Mouse (Mus musculus): ENCODE results near the gene Ubqln3.

Gene Ubqln3

DNA sequence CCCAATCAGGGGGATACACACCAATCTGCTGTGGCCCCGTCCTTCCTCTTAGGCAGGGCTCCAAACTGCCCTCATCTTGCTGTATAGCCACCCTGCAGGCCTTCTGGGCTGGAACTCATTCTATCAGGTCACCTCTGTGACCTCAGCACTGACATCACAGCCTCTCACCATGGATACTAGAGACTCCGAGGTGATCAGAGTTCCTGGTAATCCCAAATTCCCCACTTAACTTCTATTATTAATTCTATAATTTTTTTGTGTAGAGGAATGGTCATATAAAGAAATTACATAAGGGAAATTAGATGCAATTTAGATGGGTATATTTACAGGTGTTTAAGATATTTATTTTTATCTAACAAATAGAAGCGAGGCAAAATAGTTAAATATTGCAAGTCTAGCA is at the start of gene Ubqln3:
Gene Ubqln3, minus strand, starts transcription at position 101 of the 400 bp plus-strand sequence.
- no peak for DNase-seq (ENCODE audit: low read depth, low spot score)

DNA sequence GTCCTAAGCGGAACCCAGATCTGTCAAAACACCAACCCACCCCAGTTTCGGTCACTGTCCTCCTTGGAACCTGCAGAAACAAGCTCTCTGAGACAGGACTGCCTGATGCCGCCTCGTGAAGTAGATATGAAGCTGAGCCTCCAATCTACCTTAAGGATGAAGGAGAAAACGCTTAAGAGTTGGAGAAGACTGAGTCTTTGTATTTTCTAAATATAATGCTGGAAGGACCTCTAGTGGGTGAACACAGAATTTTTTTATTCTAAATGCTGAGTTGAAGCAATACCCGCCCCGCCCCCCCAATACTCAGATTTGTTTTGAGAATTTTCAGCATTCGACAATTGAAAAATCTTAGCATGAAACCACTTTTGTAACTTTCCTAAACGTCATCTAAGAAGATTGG is 48.2 kb upstream of the Ubqln3 start:
- peak; percentile 7 for DNase-seq (ENCODE audit: low read depth, low spot score)

DNA sequence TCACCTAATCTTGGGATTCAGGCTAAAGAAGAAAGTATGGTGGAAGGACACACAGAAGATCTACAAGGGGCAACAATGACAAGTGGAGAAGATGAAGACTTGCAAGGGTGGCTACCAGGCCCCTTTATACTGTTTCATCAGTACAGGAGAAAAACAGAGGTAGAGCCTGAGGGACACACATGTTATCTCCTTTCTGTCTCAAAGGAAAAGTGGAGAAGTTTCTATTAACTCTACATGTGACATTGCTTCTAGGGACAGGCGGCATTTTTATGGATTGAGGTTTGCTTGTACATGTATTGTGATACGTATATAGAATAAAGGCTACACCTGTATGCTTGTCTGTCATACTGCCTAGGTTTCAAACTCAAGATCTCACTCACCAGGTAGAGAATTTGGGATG is 40.2 kb upstream of the Ubqln3 start, which contains the start of gene Olfr648:
Gene Olfr648, minus strand, starts transcription at position 101 of the 400 bp plus-strand sequence.
- no peak for DNase-seq (ENCODE audit: low read depth, low spot score)

DNA sequence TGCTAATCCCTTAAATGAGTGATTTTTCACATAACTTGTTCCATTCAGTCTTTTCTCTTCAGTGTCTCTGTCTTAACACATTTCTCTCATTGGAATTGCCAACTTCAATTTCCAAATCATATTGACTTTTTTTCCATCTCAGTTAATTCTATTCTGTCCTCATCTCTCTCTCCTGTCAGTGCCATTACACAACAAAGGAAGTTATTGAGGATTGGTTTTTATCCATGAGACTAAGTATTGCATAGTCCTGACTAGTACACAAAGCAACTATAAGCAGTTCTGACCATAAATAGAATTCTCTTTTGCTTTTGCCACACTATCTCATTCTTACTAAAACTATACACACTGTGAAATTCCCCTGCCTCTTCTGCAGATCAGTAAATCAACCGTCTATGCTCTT is 36.0 kb upstream of the Ubqln3 start:
- DNase-seq (ENCODE audit: low read depth, low spot score), result no peak

DNA sequence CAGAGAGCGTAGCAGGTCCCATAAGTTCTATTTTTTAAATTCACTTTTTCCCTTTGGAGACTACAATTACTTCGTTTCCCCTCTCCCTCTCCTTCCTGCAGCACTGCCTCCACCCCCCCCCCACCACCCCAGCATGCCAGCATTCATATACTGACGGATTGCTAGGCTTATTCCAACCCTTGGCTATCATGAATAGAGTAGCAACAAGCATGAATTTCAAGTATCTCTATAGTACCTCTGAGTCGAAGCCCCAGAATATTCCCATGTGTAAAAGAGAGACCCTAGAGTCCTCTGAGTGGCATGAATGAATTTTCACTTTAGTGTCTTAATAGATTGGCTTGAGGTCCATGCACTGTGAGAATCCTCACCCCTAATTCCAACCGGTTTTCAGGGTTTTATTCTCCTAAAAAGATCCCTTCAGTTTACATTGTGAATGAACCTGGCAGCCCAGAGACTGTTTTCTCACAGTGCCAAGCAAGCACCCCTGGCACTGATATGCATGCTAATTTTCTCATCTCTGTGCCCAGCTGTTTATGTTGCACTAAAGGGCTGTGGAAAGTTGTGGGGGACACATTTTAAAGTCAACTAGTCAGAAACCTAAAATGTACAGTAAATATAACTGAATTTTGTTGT is 35.5 kb upstream of the Ubqln3 start:
- DNase-seq (ENCODE audit: low read depth, low spot score), result no peak

DNA sequence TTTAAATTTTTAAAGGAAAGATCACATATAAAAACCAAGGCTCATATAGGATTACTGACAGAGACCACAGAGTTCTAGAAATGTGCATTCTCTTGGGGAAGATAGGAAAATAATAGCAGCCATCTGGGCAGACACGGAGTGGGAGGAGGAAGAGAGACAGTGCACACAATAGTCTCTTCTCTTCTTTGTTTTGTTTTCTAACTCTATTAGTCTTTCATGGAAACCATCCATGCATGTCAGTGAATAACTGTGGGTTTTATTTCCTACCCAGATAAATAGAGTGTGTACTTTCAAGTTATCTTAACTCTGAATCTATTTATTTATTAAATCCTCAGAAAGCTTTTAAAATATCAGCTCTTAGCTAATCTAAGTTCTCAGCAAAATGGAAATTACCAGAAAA is 32.0 kb upstream of the Ubqln3 start:
- DNase-seq (ENCODE audit: low read depth, low spot score), result no peak

DNA sequence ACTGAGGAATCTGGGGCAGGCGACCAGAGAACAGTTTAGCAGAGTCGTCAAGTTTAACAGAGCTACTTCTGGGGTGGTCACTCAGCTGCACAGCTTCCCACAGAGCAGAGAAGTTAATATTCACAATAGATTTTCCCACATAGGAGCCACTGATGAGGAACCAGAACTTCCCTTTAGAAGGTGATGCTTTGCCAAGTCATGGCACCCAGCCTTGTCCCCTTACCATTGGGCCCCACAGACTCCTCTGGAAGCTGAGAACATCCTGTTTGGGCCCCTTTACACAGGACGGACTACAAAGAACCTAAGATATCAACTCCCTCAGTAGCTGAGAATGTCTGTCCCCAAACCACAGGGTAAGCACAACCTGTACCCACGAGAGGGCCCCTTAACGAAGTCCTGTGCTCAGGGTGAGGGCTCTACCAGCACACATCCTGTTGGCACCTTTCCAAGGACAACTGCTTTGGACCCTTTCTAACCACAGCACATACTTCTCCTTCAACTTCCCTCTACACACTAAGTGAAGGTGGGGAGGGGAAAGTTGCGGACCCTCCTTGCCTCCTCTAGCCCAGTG is 26.6 kb upstream of the Ubqln3 start:
- DNase-seq (ENCODE audit: low read depth, low spot score), result no peak

DNA sequence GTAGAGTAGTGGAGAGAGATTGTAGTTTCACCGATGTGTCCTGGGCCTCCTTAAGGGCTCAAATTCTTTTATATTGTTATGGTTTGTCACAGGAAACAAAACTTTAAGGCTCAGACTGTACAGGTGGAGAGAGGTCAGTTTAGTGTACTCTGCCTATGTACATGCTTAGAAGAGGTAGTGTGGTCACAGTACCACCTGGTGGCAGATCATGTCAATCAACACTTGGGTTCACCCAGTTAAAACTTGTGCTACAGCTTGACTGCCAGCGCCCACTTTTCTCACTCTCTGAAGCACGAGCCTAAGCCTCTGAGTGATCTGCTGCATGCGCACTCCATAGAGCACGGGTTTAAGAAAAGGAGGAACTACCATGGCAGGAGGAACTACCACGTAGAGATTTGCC is 24.0 kb upstream of the Ubqln3 start:
- peak; percentile 19 for DNase-seq (ENCODE audit: low read depth, low spot score)

DNA sequence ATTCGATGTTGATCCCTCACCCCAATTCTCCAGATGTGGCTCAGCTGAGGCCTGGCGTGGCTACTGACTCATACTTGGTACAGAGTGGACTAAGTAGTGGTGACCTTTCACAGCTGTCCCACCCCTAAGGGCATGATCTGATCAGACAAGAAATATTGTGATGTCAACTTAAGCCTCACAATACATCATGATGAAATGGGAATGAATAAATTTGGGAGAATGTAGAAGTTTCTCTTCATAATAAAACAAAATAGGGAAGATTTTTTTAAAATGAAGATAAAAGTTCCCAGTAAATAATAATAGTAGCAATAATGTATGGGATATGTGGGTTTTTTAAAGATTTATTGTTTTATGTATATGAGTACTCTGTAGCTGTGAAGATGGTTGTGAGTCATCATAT is 7.4 kb upstream of the Ubqln3 start, which contains the start of gene Ubqlnl:
Gene Ubqlnl, minus strand, starts transcription at position 101 of the 400 bp plus-strand sequence.
- DNase-seq (ENCODE audit: low read depth, low spot score), result no peak

DNA sequence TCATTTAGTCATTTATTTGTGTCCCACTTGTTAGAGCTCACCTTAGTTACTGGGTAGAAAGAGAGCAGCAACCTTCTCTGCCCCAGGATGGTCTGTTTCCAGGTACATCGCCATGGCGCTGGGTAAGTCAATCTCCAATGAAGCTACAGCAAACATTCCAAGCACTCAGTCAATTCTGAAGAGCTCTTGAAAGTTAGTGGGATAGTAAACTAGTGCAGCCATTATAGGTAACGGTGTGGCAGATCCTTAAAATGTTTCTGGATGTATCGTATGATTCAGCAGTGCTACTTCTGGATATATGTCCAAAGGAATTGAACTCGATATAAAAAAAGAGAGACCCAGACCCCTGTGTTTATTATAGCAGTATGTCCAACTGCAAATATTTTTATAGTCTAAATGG is 5.8 kb downstream of the Ubqln3 start, which contains the start of gene Olfr643:
Gene Olfr643, minus strand, starts transcription at position 101 of the 400 bp plus-strand sequence.
- no peak for DNase-seq (ENCODE audit: low read depth, low spot score)

DNA sequence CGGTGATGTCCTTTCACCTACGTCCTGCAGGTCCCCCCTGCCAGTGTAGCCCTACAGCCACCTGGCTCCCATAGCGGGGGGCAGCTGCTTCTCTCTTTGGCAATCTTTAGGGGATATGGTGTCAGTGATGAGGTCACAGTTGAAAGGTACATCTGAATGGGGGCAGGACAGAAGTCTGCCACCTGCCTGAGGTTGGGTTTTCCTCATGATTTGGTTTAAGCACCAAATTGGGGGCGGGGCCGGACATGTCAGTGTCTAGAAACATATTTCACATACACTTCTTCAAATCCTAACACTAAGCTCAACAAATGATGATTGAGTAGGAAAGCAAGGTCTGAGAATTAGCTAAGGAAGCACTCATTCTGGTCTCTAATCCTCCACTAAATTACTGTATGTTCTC is 13.4 kb downstream of the Ubqln3 start, which contains the start of gene Ubqln5:
Gene Ubqln5, minus strand, starts transcription at position 101 of the 400 bp plus-strand sequence.
- DNase-seq (ENCODE audit: low read depth, low spot score), result no peak

DNA sequence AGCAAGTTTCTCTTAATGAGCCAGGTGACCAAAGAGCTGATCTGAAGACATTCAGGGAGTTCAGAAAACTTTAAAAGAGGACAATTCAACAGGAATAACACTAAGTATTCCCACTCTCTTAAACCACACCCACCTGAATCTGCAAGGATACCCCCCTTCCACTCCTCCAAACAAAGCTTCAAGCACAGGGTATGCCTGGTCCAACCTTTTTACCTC is 38.4 kb downstream of the Ubqln3 start, which contains the start of gene Olfr646:
Gene Olfr646, plus strand, starts transcription at position 117 of the 216 bp plus-strand sequence.
- no peak for DNase-seq (ENCODE audit: low read depth, low spot score)

DNA sequence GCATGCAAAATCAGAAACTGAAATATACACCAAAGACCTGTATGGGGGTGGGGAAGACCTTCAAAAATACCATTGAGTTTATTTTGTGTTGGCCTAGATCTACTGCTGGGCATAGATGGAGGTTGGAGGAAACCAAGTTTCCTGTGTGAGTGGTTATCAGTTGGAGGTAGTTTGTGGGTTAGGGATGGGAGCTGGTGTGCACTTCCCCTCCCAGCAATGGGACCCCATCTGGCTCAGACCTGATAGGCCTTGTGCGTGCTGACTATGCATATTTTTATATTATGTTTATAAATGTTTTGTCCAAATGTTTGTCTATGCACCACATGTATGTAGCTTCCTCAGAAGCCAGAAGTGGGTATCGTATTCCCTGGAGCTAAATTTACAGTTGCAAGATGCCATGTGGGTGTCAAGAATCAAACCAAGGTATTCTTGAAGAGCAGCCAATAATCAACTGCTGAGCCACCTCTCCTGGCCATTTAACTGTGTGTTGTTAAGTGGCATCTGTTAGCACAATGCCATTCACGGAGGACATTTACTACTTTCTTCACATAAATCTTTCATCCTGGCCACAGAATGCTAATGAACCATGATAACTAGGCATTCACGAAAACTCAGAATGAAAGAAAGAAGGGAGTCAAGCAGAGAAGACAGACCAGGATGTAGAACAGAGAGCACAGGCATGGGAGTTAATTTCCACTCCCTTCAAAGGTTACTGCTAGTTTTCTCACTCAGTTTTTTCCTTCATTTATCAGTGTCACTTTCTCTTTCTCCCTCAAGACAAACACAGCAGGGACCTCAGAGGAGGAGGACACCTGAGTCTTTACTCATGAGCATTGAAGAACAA is 38.9 kb downstream of the Ubqln3 start:
- DNase-seq (ENCODE audit: low read depth, low spot score), result no peak

Measured in ES-CJ7 (cell line).